Mouse (Mus musculus) olfactory bulb, adult 2 months (tissue): ENCODE results near the gene Uggt2.

Source experiments
- CTCF ChIP-seq: fragments of 200-500 bp; IDR thresholded peaks from 2 replicates; pipeline ENCODE4 v1.5.1; 2012; ENCODE audit warnings: low read depth, mild to moderate bottlenecking, low read length, moderate library complexity; ENCODE audit not compliant: insufficient read depth
- POLR2A ChIP-seq: fragments of 200-500 bp; IDR thresholded peaks from 2 replicates; pipeline ENCODE4 v1.6.1; 2012; ENCODE audit warnings: mild to moderate bottlenecking, low read depth, low read length, moderate library complexity; ENCODE audit not compliant: insufficient read depth

GRCm38 (mm10) chr14:118944702-118945101 lies 154.5 kb downstream of the Uggt2 start:
- TF ChIP-seq CTCF (no peak), POLR2A (no peak)
